Mouse (Mus musculus) spleen, adult 2 months (tissue): Measurements from ENCODE around the gene Cdh13.

ENCODE experiments used
- CTCF ChIP-seq: fragments of 200-500 bp; IDR thresholded peaks from 2 replicates; pipeline ENCODE4 v1.5.1; 2011; ENCODE audit warnings: mild to moderate bottlenecking, inconsistent platforms; ENCODE audit not compliant: insufficient read depth, insufficient read length, insufficient replicate concordance; ENCODE audit errors: extremely low read depth
- POLR2A ChIP-seq: fragments of 200-500 bp; IDR thresholded peaks from 2 replicates; pipeline ENCODE4 v1.6.1; 2011; ENCODE audit warnings: low read depth, low read length, inconsistent platforms

DNA sequence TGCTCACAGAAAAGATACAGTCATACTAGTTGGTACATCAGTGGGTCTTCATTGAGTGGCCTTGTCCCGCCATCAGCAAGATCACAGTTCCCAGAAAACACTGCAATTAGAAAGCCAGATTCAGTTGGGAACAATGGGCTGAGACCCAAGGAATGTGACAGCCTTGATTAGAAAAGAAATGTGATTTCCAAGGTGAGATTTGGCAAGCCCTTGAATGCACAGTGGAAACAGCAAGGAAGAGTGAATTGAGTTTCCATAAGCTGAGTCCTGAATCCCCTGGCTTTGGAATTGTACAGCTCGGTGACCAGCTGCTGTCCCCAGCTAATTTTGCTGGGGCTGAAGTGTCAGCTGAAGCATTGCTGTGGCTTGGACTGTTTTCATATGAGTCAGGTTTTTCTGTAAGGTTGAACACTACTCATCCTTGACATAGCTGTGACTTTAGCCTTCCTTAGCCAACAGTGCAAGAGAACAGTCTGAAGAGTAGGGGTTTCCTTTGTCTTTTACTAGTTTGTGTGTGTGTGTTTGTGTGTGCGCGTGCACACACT is 133.3 kb downstream of the Cdh13 start:
- TF ChIP-seq POLR2A (no peak), CTCF (no peak)
